Mouse (Mus musculus): ENCODE measurements around the gene Ypel5. TPM values are rescaled to one million over a fixed set of nuclear protein-coding genes. Genes with fewer than 3 reads are reported as not detected.

Ypel5 gene
- total and polyA plus RNA-seq, 3 experiments = 8.9 to 16.1 (median 14.3) TPM

GRCm38 (mm10) chr17:72826916-72827534, 9.2 kb upstream of the Ypel5 start:
- dilution Hi-C loops (cut with MboI; ENCODE audit: extremely low pct_ligation_motif_present, extremely low pct_unique_long_range_greater_than_20kb, low sequenced_read_pairs) (no loop called here), in situ Hi-C loops (cut with MboI; ENCODE audit: low pct_ligation_motif_present, low pct_unique_long_range_greater_than_20kb, low sequenced_read_pairs) (no loop called here)
- Histone ChIP-seq H3K4me3 (replicated peaks in 1 of 3; ENCODE audit: low read depth in 2 of 3, low read length in 2 of 3, poor library complexity in 1 of 3) (no peak overlapping the region), H3K4me1 (ENCODE audit: control insufficient read depth in 1 of 2, insufficient read depth in 2 of 2) (peaks cover 0 to 5% of the 10 kb centered on the region in 2 experiments; a peak in 3 of 4 replicates), H3K79me2 (replicated peaks; ENCODE audit: control insufficient read depth, extremely low read depth, insufficient read depth, poor library complexity, severe bottlenecking) (no peaks in the 10 kb centered on the region), H3K9me3 (replicated peaks; ENCODE audit: low read length) (no peaks in the 10 kb centered on the region), H3K9ac (ENCODE audit: insufficient read depth, low read depth) (no peak overlapping the region), H3K27ac (ENCODE audit: insufficient read depth, low read depth) (no peak overlapping the region), H3K36me3 (replicated peaks in 1 of 2; ENCODE audit: control insufficient read depth in 1 of 2, insufficient read depth in 1 of 2, low read length in 1 of 2) (no peaks in the 10 kb centered on the region), H3K4me2 (ENCODE audit: insufficient read depth, low read depth, poor library complexity, severe bottlenecking) (no peak overlapping the region), H3K27me3 (replicated peaks) (peaks cover 4% of the 10 kb centered on the region)
- DNase-seq (ENCODE audit: extremely low read depth) = no peak
- TF ChIP-seq POLR2A (IDR thresholded peaks at IDR 0.05; ENCODE audit: low read depth, low read length) (no peak), TBP (conservative IDR thresholded peaks at IDR 0.05; ENCODE audit: low read depth, low read length) (no peak), IRF4 (IDR thresholded peaks at IDR 0.05; ENCODE audit: low read depth, low read length) (no peak), NRF1 (IDR thresholded peaks at IDR 0.05; ENCODE audit: low read depth, low read length) (no peak), GABPA (IDR thresholded peaks at IDR 0.05; ENCODE audit: insufficient replicate concordance, low read depth, low read length) (no peak), JUND (conservative IDR thresholded peaks at IDR 0.05; ENCODE audit: low read depth, low read length) (no peak), MAFK (IDR thresholded peaks at IDR 0.05; ENCODE audit: insufficient replicate concordance, low read length) (no peak), ZC3H11A (IDR thresholded peaks at IDR 0.05; ENCODE audit: low read depth, low read length) (no peak), ZNF384 (IDR thresholded peaks at IDR 0.05; ENCODE audit: low read depth, low read length) (no peak), KAT2A (IDR thresholded peaks at IDR 0.05; ENCODE audit: insufficient replicate concordance, low read length) (no peak), E2F4 (IDR thresholded peaks at IDR 0.05; ENCODE audit: insufficient replicate concordance, low read depth, low read length) (no peak), RAD21 (IDR thresholded peaks at IDR 0.05; ENCODE audit: low read depth, low read length) (no peak), MEF2A (IDR thresholded peaks at IDR 0.05; ENCODE audit: borderline replicate concordance, low read depth, low read length) (no peak), PAX5 (IDR thresholded peaks at IDR 0.05; ENCODE audit: low read length) (no peak), HCFC1 (IDR thresholded peaks at IDR 0.05; ENCODE audit: low read depth, low read length) (no peak), UBTF (IDR thresholded peaks at IDR 0.05; ENCODE audit: low read depth, low read length) (no peak), CTCF (conservative IDR thresholded peaks at IDR 0.05 in 1 of 2, IDR thresholded peaks at IDR 0.05 in 1 of 2; ENCODE audit: low read depth in 2 of 2, low read length in 2 of 2) (no peak), EP300 (IDR thresholded peaks at IDR 0.05; ENCODE audit: low read length) (no peak), ZKSCAN1 (IDR thresholded peaks at IDR 0.05; ENCODE audit: borderline replicate concordance, low read depth, low read length) (no peak), ELF1 (IDR thresholded peaks at IDR 0.05; ENCODE audit: low read depth, low read length) (no peak)

- TF ChIP-seq ZKSCAN1 (IDR thresholded peaks at IDR 0.05; ENCODE audit: borderline replicate concordance, low read depth, low read length) = no peak
- no peak for TF ChIP-seq ZC3H11A (IDR thresholded peaks at IDR 0.05; ENCODE audit: low read depth, low read length)
These were observed 8.1 kb upstream of the Ypel5 start for GRCm38 (mm10) chr17:72828027-72828678.

More at GRCm38 (mm10) chr17:72828027-72828678, 8.1 kb upstream of the Ypel5 start:
- Histone ChIP-seq H3K9me3 (replicated peaks; ENCODE audit: low read length) (no peaks in the 10 kb centered on the region), H3K27ac (ENCODE audit: insufficient read depth, low read depth) (no peak overlapping the region), H3K4me1 (ENCODE audit: control insufficient read depth in 1 of 2, insufficient read depth in 2 of 2) (no peaks in the 10 kb centered on the region), H3K4me2 (ENCODE audit: insufficient read depth, low read depth, poor library complexity, severe bottlenecking) (no peak overlapping the region), H3K79me2 (replicated peaks; ENCODE audit: control insufficient read depth, extremely low read depth, insufficient read depth, poor library complexity, severe bottlenecking) (no peaks in the 10 kb centered on the region), H3K27me3 (replicated peaks) (peaks cover 4% of the 10 kb centered on the region), H3K9ac (ENCODE audit: insufficient read depth, low read depth) (no peak overlapping the region), H3K4me3 (replicated peaks in 1 of 3; ENCODE audit: low read depth in 2 of 3, low read length in 2 of 3, poor library complexity in 1 of 3) (no peak overlapping the region), H3K36me3 (replicated peaks in 1 of 2; ENCODE audit: control insufficient read depth in 1 of 2, insufficient read depth in 1 of 2, low read length in 1 of 2) (no peaks in the 10 kb centered on the region)
- dilution Hi-C loops (cut with MboI; ENCODE audit: extremely low pct_ligation_motif_present, extremely low pct_unique_long_range_greater_than_20kb, low sequenced_read_pairs) = no loop called here
- DNase-seq (ENCODE audit: extremely low read depth) = no peak
- in situ Hi-C loops (cut with MboI; ENCODE audit: low pct_ligation_motif_present, low pct_unique_long_range_greater_than_20kb, low sequenced_read_pairs) = no loop called here
